Mouse (Mus musculus) right cerebral cortex, postnatal 10 days (tissue): ENCODE measurements at regions not wholly inside any gene's neighbourhood (a gene's known extent, or its start where the extent isn't known, plus 50 kb on each side); places are given as distances from the start of the nearest gene placed in this dataset.

Source experiments
- DNase-seq, 2 experiments: peaks; one replicate each; pipeline ENCODE4 v3.0.0; 2021; ENCODE audit warnings: low spot score in 2 of 2

- no peak for DNase-seq
Measured at GRCm38 (mm10) chr5:118316310-118317017, 71.4 kb downstream of the 2410131K14Rik start.

DNA sequence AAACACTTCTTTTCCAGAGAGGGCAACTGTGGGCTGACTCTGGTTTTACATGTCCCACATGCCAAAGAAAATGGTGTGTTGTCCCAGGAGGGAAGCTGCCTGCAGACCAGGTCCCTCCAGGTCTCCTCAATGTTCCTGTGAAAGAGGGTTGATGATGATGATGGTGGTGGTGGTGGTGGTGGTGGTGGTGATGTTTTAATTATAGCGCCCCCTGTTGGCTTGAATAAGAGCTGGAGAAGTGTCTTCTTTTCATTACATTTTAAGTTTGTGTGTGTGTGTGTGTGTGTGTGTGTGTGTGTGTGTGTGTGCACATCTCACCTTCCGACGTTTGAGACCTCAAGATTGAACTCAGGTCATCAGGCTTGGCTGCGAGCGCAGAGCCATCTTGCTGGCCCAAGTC lies 73.0 kb downstream of the 2410131K14Rik start:
- DNase-seq, result no peak

- no peak for DNase-seq
Measured at GRCm38 (mm10) chr5:118318883-118319282, 73.9 kb downstream of the 2410131K14Rik start.

- peak; percentile 64 to 75 for DNase-seq
Measured at GRCm38 (mm10) chr5:118321719-118322455, 76.9 kb downstream of the 2410131K14Rik start.

DNA sequence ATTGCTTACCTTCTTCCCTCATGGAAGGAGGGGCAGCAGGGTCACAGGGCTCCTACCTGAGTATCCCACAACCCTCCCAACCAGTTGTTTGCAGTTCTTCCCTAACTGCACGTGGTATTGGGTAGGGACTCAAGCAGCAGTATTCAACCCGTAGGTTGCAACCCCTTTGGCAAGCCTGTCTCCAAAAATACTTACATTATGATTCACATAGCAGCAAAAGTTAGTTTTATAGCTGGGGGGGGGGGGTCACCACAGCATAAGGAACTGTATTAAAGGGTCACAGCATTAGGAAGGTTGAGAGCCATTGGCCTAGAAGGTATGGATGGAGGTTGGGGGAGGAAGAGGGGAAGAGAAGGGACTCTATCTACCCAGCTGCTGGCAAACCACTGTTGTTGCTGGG lies 78.1 kb downstream of the 2410131K14Rik start:
- no peak for DNase-seq

DNA sequence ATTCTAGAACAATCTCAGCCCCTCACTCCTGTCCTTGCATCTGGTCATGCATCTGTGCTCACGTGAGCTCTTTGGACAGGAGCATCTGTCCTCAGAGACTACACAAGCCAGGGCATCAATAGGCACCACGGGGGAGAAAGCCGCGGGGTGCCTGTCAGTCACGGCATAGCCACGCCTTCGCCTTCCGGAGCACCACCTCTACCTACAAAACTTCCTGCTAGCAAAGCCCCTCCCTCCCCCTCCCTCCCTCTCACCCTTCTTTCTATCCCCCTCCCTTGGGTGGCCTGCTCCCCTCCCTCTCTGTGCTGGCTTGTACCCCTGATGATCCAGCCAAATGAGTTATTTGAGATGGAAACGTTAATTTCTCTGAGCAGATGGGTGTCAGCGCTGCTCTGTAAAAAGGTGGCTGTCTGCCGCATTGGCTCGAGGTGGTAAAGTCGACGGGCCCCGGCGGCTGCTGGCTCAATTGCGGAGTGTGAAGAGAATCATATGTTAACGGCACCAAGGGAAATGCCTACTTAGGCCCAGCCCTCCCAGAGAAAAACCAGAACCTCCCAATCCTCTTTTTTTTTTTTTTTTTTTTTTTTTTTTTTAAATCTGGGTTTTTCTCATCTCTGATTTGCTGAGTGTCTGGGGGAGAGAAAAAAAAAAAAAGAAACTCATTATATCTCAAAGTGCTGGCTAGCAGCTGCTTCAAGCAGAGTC lies 82.0 kb downstream of the 2410131K14Rik start:
- DNase-seq, result peak; percentile 82 to 88

DNA sequence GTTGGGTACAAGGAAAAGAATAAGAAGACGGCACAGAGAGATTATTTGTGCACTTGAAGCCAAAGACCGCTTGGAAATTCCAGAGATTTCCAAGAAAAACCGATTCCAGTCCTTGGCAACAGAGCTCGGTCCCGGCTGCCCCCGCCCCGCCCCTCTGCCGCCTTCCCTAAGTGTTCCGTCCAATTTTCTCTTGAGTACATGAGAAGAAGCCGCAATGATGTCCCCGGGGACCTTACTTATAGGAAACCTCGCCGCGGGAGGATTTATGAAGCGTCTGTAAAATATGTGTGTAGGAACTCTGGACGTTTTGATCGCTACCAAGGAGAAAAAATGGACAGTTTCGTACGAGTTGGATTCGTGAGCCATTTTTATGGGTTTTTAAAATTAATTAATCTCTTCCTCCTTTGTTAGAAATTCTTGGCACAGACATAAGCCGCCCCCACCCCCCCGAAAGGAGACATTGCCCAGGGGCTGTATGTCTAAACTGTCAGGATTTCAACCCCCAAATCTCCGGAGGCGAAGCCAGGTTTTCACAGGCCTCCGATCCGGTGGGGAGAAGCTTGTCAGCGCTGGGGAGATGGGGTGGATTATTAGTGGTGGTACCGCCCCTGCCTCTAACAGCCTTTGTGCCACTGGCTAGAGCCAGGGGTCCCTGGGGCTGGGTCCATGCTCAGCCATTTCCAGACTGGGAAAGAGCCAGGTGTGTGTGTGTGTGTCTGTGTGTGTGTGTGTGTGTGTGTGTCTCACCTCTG lies 83.1 kb downstream of the 2410131K14Rik start:
- peak in 1 of 2 experiments; percentile 51 for DNase-seq

GRCm38 (mm10) chr5:118329143-118329542 lies 84.1 kb downstream of the 2410131K14Rik start:
- DNase-seq, result no peak

DNA sequence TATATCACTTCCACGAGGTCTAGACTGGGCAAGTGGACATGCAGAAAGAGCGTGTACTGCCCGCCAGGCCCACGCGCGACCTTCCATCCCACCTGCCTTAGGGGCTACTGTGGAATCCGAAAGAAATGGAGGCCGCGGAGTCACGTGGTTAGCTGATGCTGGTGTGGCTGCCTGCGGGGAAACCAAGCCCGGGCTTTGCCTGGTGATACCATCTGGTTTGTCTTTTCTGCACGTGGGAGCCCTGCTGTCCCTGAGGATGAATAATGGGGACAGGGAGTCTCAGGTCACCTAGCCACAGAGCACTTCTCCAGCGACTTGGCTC lies 86.2 kb downstream of the 2410131K14Rik start:
- peak; percentile 69 to 82 for DNase-seq

DNA sequence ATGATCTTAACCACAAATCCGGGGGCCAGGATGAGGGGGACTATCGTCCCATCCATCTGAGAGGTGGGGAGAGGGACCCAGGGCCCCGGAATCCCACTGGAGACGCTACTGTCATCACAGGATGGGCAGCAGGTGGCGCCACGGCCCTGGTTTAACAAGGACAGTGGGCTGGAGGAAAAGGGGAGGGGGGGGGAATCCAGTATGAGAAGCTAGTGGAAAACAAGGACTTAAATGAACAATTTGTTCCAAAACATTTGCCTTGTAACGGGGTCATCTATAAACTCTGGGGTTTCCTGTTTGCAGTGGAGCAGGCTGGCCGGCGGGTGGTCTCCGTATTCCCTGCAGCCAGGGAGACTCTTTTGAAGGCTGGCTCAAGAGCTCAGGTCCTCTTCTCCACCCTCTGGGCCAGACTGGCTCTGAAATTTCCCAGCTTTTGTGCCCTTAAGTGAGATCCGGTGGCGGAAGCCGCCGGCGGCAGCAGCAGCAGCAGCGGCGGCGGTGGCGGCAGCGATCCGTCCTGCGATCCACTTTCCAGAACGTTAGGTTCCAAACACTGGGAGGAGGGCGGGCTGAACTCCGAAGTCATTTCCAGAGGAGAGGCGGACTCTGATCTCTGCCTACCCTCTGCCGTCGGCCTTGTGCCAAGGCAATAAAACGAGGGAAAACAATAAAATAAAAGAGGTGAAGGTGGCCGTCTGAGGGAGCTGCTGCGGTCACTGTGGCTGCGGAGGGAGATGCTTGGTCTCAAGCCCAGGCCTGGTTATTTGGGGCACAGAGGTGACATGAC lies 86.8 kb downstream of the 2410131K14Rik start:
- DNase-seq, result peak; percentile 89 to 92

DNA sequence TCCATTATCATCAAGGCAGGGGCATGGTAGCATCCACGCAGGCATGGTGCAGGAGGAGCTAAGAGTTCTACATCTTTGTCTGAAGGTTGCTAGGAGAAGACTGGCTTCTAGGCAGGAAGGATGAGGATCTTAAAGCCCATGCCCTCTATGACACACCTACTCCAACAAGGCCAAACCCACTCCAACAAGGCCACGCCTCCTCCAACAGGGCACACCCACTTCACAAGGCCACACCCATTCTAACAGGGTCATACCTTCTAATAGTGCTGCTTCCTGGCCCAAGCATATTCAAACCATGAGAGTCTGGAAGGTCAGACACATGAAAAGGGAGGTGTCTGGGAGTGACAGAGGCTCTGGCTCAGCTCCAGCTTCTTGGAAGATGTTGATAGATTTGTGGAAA lies 89.0 kb downstream of the 2410131K14Rik start:
- no peak for DNase-seq

DNA sequence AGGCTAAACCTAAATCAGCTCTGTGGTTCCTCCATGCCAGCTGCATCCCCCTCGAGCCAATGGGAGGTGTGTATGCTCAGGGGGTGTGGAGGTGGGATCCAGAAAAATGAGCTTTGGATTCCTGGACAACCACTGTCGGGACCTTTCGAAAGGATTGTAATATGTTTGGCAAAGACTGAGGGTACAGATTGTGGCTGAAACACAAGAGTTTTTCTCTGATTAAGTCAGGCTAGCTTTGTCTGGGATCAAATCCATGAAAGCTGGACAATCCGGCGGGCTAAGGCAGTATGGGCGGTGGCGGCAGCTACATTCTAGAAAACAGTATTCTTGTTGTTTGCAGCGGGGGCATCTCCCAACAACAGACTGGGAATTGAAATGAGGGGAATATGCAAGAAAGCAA lies 93.2 kb downstream of the 2410131K14Rik start:
- no peak for DNase-seq

GRCm38 (mm10) chr5:118339676-118340661 lies 94.9 kb downstream of the 2410131K14Rik start:
- DNase-seq, result peak in 1 of 2 experiments; percentile 33

DNA sequence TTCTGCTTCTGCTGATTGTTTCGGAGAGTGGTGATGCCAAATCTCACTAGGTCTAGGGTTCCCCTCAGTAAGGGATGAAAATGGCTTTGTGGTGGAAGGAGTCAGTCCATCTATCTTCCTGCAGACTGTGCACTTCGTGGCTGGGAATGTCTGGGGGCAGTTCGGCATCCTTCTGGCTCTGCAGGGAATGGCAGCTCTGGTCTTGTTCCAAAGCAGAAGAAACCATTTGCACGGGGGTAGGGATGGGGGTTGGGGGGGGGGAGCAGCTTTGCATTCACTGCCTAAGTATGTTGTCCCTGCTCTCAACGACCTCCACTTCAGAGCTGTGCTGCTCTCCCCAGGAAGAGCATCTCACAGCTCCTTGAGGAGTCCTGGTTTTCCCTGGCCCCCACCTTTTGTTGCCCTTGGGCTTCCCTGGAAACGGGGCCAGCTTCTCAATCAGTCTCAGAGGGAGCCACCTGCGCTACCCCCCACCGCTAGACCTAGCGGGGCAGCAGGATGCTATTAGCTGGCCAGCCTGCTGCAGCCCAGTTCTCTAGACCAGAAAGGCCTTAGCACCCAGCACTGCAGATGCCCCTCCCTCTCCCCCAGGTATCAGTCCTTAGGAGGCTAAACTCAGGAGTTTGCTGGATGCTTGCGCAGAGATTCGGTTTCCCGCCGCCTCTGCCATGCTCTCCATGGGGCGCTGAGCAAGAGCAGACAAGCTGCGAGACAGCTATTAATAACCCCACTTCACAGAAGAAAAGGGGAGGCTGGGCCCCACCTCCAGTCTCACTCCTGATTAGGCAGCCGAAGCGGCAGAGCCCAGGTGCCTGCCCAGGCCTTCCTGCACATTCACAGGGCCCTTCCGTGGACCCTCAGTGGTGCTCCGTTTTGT lies 98.7 kb downstream of the 2410131K14Rik start:
- DNase-seq, result peak in 1 of 2 experiments; percentile 47

DNA sequence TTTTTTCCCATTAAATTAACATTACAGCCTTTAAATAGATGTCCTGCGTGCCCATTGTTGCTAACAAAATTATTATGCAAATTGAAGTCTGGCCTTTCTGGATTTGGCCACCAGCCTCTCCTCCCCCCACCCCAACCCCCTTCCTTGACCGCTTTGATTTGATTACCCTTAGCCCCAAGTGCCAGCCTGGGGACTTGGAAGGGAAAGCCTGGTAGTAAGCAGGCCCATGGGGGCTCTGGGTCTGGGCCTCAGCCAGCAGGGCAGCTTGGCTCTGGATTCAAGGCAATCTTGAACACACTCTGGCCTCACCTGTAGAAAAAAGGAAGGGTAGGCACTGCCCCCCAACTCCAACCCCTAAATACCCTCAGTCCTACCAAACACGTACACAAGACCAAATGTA lies 100.2 kb downstream of the 2410131K14Rik start:
- no peak for DNase-seq

DNA sequence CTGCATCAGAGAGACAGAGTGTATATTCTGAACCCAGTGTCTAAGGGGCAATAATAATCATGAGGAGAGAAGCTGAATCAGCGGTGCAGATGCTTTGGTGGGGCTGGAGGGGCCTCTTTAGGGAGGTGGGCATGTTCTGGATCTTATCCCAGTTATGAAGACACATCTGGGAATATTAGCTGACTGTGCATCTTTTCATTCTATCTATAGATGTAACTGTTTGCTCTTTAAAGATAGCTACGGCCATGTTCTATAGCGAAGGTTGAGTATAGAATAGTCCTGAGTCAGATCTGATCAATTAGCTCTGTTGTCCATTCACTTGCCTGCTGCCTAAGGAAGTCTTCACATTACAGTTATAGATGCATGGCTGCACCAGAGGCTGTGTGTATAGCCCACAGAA lies 104.0 kb downstream of the 2410131K14Rik start:
- no peak for DNase-seq

DNA sequence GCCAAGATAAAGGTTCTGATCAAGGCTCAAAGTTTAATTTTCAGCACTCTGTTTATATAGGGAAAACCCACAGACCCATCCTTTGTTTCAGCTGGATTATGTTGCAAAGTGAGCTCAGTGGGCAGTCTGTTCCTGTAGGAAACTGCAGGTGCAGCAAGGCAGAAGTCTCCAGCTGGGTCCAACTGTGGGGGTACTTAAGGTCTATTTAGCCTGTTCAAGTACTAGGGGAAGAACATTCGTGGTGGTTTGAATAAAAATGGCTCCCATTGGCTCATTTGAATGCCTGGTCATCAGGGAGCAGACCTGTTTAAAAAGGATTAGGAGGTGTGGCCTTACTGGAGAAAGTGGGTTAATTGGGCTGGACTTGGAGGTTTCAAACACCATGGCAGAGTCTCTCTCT lies 106.3 kb downstream of the 2410131K14Rik start:
- DNase-seq, result no peak

DNA sequence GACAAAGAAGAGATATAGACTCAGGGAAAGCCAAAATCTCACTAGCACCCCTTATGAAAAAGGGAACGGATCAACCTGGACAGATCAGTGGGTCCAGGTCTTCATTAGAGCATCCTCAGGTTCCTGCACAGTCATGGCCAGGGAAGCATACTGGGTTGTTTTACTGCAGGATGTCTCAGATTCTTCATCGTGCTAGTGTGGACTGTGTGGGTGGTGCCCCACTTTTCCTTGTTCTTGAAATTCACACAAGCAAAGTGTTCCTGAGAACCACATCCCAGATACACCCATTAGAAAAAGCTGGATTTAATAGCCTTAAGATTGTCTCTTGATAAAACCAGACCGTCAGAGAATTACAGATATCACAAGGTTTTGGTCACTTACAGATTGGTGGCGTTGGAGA lies 107.1 kb downstream of the 2410131K14Rik start:
- DNase-seq, result no peak

- no peak for DNase-seq
Measured at GRCm38 (mm10) chr5:118353061-118353460, 108.0 kb downstream of the 2410131K14Rik start.
